Mouse (Mus musculus) neural tube, embryonic 13.5 days (tissue): ENCODE measurements around the gene Il9. TPM values are rescaled to one million over a fixed set of nuclear protein-coding genes. Genes with fewer than 3 reads are reported as not detected.

Experiments
- ATAC-seq: fragments of 200-750 bp; cut with Nextera tagmentation; 2 replicates; pipeline ENCODE4 v1.8.0; 2017; ENCODE audit warnings: low read depth, mild to moderate bottlenecking, moderate TSS enrichment, moderate library complexity
- H3K27ac ChIP-seq: fragments of 300-500 bp; sonication (generic); replicated peaks from 2 replicates; pipeline ENCODE4 v1.5.1; 2015; ENCODE audit warnings: moderate library complexity, mild to moderate bottlenecking, inconsistent platforms
- H3K27me3 ChIP-seq: fragments of 300-500 bp; sonication (generic); 2 replicates; pipeline ENCODE4 v1.6.1; 2015; ENCODE audit warnings: mild to moderate bottlenecking, inconsistent platforms
- H3K36me3 ChIP-seq: fragments of 300-500 bp; sonication (generic); 2 replicates; pipeline ENCODE4 v1.6.1; 2015; ENCODE audit warnings: mild to moderate bottlenecking, inconsistent platforms
- H3K4me1 ChIP-seq: fragments of 300-500 bp; sonication (generic); replicated peaks from 2 replicates; pipeline ENCODE4 v1.6.1; 2015; ENCODE audit warnings: inconsistent platforms
- H3K4me2 ChIP-seq: fragments of 300-500 bp; sonication (generic); 2 replicates; pipeline ENCODE4 v1.6.1; 2015; ENCODE audit warnings: inconsistent platforms, mild to moderate bottlenecking, moderate library complexity
- H3K4me3 ChIP-seq: fragments of 300-500 bp; sonication (generic); 2 replicates; pipeline ENCODE4 v1.5.1; 2015; ENCODE audit warnings: mild to moderate bottlenecking, inconsistent platforms
- H3K9ac ChIP-seq: fragments of 300-500 bp; sonication (generic); 2 replicates; pipeline ENCODE4 v1.6.1; 2015; ENCODE audit warnings: moderate library complexity, mild to moderate bottlenecking, inconsistent platforms
- H3K9me3 ChIP-seq: fragments of 300-500 bp; sonication (generic); 2 replicates; pipeline ENCODE4 v1.6.1; 2016; ENCODE audit warnings: inconsistent platforms
- WGBS: fragments of 180-500 bp; shearing (Covaris S2); methylation state at CpG from one replicate; pipeline ENCODE4 v1.1.7; 2015; 5-methylcytosine and 5-hydroxymethylcytosine counted together
- polyA plus RNA-seq: library from polyadenylated mRNA; unstranded; fragments of >200 nt; fragmentation: Nextera tagmentation; extraction: Ambion mirVana; gene quantifications from 2 replicates; pipeline ENCODE4 v1.2.1, GENCODE M21; 2015

Il9 gene
- polyA plus RNA-seq, 1 experiment from 2014 or later, result not detected

DNA sequence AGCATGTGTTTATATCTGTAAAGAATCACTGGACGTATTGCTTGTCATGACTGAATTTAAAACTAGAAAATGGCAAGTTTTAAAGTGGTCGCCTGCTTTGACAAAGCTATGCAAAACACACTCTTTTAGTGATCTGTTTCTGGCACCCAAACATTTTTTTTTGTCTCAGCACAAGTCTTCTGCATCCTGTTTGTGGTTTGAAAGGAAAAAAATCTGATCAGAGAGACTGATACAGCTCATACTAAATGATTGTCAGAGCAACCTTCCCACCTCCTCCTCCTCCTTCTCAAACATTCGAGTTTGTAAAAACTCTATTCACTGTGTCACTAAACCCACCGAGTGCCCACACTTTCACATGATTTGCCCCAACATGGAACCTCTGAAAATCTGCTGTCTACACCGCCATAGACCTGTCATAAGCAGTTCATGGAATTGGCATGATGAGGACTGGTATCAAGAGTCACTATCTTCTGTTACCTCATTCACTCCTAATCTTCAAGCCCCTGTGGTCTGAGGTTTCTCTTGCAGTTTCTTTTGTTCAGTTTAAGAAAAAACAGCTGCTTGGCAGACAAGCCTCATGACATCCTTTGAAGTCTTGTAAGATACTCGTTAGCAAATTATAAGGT lies 24.9 kb upstream of the Il9 start:
- Histone ChIP-seq H3K36me3 (no peaks in the 10 kb centered on the region), H3K9me3 (no peaks in the 10 kb centered on the region), H3K4me2 (no peak overlapping the region), H3K4me1 (no peaks in the 10 kb centered on the region), H3K27me3 (no peaks in the 10 kb centered on the region), H3K27ac (no peak overlapping the region), H3K9ac (no peak overlapping the region), H3K4me3 (no peak overlapping the region)
- ATAC-seq, result no peak
- 87% methylated on average over 6 of the region's 6 CpGs for WGBS

DNA sequence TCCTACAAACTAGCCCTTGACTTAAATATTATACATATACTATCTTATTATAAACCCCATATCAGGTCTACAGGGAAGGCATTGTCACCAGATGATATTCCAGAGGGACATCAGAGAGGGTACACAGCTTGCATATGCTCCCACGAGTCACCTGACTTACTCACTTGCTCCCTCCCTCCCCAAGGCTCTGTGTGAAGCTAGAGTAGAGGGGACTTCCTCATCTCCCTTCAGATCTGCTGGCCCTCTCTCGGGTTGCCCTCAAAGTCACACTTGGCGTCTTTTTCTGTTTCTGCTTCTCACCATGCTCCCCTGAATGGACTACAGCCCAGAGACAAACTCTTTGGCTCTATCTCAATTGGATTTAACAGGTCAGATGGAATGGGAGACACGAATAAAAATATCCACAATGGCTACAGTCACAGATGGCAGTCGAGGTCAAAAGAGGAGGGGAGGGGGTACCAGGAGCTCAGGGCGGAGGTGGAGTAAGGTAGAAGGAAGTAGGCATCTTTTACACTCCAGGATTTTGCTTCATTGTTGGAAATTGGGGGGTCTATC lies 19.9 kb upstream of the Il9 start:
- Histone ChIP-seq H3K4me3 (no peak overlapping the region), H3K27me3 (no peaks in the 10 kb centered on the region), H3K4me1 (no peaks in the 10 kb centered on the region), H3K36me3 (no peaks in the 10 kb centered on the region), H3K4me2 (no peak overlapping the region), H3K27ac (no peak overlapping the region), H3K9ac (no peak overlapping the region), H3K9me3 (no peaks in the 10 kb centered on the region)
- no peak for ATAC-seq
- WGBS, result 73% methylated on average over 6 of the region's 6 CpGs

GRCm38 (mm10) chr13:56500636-56501035 lies 18.6 kb upstream of the Il9 start:
- H3K4me3 ChIP-seq, result no peak overlapping the region
- ATAC-seq, result no peak
- no peak overlapping the region for H3K4me2 ChIP-seq
- no peaks in the 10 kb centered on the region for H3K9me3 ChIP-seq
- H3K27me3 ChIP-seq, result no peaks in the 10 kb centered on the region
- no peak overlapping the region for H3K9ac ChIP-seq
- 90% methylated on average over 8 of the region's 8 CpGs for WGBS
- no peak overlapping the region for H3K27ac ChIP-seq
- no peaks in the 10 kb centered on the region for H3K4me1 ChIP-seq
- no peaks in the 10 kb centered on the region for H3K36me3 ChIP-seq

- no peak overlapping the region for H3K4me3 ChIP-seq
- no peak overlapping the region for H3K4me2 ChIP-seq
- ATAC-seq, result no peak
- H3K27ac ChIP-seq, result no peak overlapping the region
- H3K9me3 ChIP-seq, result no peaks in the 10 kb centered on the region
- 72% methylated on average over 3 of the region's 3 CpGs for WGBS
- H3K4me1 ChIP-seq, result no peaks in the 10 kb centered on the region
- no peaks in the 10 kb centered on the region for H3K27me3 ChIP-seq
- no peaks in the 10 kb centered on the region for H3K36me3 ChIP-seq
- no peak overlapping the region for H3K9ac ChIP-seq
Measured at GRCm38 (mm10) chr13:56500132-56500531, 18.1 kb upstream of the Il9 start.

GRCm38 (mm10) chr13:56494440-56494839 lies 12.4 kb upstream of the Il9 start:
- WGBS, result 23% methylated on average over 3 of the region's 3 CpGs
- Histone ChIP-seq H3K9ac (no peak overlapping the region), H3K27me3 (no peaks in the 10 kb centered on the region)

GRCm38 (mm10) chr13:56488012-56488411 lies 6.0 kb upstream of the Il9 start:
- H3K27ac ChIP-seq, result no peak overlapping the region
- H3K9ac ChIP-seq, result no peak overlapping the region
- H3K36me3 ChIP-seq, result no peaks in the 10 kb centered on the region
- WGBS, result 73% methylated on average over 5 of the region's 5 CpGs
- no peaks in the 10 kb centered on the region for H3K4me1 ChIP-seq
- no peaks in the 10 kb centered on the region for H3K9me3 ChIP-seq
- no peaks in the 10 kb centered on the region for H3K27me3 ChIP-seq
- no peak overlapping the region for H3K4me2 ChIP-seq
- ATAC-seq, result no peak
- H3K4me3 ChIP-seq, result no peak overlapping the region

More at GRCm38 (mm10) chr13:56494440-56494839, 12.4 kb upstream of the Il9 start:
- Histone ChIP-seq H3K36me3 (no peaks in the 10 kb centered on the region), H3K4me3 (no peak overlapping the region), H3K4me2 (no peak overlapping the region), H3K9me3 (no peaks in the 10 kb centered on the region), H3K27ac (no peak overlapping the region), H3K4me1 (no peaks in the 10 kb centered on the region)
- no peak for ATAC-seq

- WGBS, result 86% methylated on average over 6 of the region's 6 CpGs
- Histone ChIP-seq H3K4me3 (no peak overlapping the region), H3K4me1 (no peaks in the 10 kb centered on the region), H3K27me3 (no peaks in the 10 kb centered on the region), H3K9me3 (no peaks in the 10 kb centered on the region), H3K36me3 (no peaks in the 10 kb centered on the region), H3K4me2 (no peak overlapping the region), H3K27ac (no peak overlapping the region), H3K9ac (no peak overlapping the region)
- ATAC-seq, result no peak
Measured at GRCm38 (mm10) chr13:56478027-56478426, 4.0 kb downstream of the Il9 start.

- Histone ChIP-seq H3K9me3 (no peaks in the 10 kb centered on the region), H3K9ac (no peak overlapping the region), H3K4me1 (no peaks in the 10 kb centered on the region), H3K4me3 (no peak overlapping the region), H3K4me2 (no peak overlapping the region), H3K36me3 (no peaks in the 10 kb centered on the region), H3K27ac (no peak overlapping the region), H3K27me3 (no peaks in the 10 kb centered on the region)
- WGBS, result 70% methylated on average over 6 of the region's 6 CpGs
- no peak for ATAC-seq
Measured at GRCm38 (mm10) chr13:56477271-56477670, 4.8 kb downstream of the Il9 start.

DNA sequence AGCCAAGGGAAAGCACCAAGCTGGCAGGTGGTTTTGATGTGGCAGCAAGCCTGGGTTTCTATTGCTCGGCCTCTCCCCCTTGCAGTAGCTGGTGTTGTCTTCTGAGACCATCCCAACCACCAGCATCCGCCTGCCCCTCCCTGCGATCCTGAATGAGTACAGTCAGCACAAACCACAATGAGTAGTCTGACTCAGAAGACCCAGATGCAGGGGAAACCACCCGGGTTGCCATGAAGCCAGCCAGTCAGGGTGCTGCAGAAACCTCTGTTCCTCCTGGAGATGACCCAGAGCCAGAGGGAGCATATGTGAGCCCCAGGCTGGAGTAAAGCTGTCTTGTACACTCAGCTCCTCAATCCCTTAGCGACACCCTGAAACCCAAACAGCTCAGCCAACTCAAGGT lies 5.3 kb downstream of the Il9 start:
- Histone ChIP-seq H3K27ac (no peak overlapping the region), H3K9ac (no peak overlapping the region)

DNA sequence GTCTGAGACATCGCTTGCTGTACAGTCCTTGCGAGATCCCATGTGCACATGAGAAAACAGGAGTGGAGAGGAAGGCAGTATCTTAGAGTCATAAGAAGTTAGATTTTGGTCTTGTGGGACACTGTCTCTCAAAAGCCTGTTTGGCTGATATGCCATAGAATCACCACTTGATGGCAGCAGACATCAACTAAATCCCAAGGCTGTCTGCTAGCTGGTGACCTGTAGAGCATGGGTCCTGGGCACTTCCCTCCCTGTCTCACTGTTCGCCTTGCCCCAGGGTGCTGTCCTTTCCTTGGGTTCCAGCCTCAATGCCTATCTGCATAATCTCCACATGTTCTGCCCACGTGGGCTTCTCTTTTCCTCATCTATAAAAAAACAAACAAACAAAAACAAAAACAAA lies 6.7 kb downstream of the Il9 start:
- Histone ChIP-seq H3K36me3 (no peaks in the 10 kb centered on the region), H3K9ac (no peak overlapping the region), H3K4me3 (no peak overlapping the region), H3K4me2 (no peak overlapping the region; the same call in 1 of the 2 replicates), H3K4me1 (0 out of 2 replicates have a peak, but pooled peaks cover 7% of the 10 kb centered on the region), H3K27ac (no peak overlapping the region), H3K9me3 (no peaks in the 10 kb centered on the region), H3K27me3 (no peaks in the 10 kb centered on the region)
- peak; percentile 74 for ATAC-seq
- 25% methylated on average over 4 of the region's 4 CpGs for WGBS

More for the DNA sequence above, 5.3 kb downstream of the Il9 start:
- Histone ChIP-seq H3K4me3 (no peak overlapping the region), H3K36me3 (no peaks in the 10 kb centered on the region), H3K9me3 (no peaks in the 10 kb centered on the region), H3K4me2 (no peak overlapping the region), H3K27me3 (no peaks in the 10 kb centered on the region), H3K4me1 (no peaks in the 10 kb centered on the region)
- WGBS, result 73% methylated on average over 5 of the region's 5 CpGs
- ATAC-seq, result no peak

DNA sequence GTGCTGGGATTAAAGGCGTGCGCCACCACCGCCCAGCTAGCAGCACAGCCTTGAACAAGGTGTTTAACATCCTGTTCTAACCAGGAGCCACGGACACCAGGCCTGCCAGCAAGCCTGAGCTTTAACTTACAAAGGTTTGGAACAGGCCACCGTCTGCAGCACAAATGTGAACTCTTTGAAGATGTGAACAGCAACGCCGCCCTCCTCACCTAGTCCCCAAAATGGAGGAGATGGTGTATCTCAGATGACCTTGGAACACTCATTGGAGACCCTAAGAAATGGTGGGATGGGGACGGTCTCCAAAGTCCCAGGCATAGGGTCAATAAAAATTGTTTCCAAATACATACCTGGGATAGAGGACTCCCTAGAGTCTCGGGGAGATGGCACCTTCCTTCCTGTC lies 9.4 kb downstream of the Il9 start:
- no peaks in the 10 kb centered on the region; the same call in 1 of the 2 replicates for H3K27me3 ChIP-seq
- H3K4me1 ChIP-seq, result 0 out of 2 replicates have a peak, but pooled peaks cover 7% of the 10 kb centered on the region
- no peak for ATAC-seq
- no peak overlapping the region for H3K4me3 ChIP-seq
- no peak overlapping the region for H3K27ac ChIP-seq
- H3K9me3 ChIP-seq, result no peaks in the 10 kb centered on the region
- 92% methylated on average over 9 of the region's 9 CpGs for WGBS
- no peak overlapping the region for H3K4me2 ChIP-seq
- no peaks in the 10 kb centered on the region for H3K36me3 ChIP-seq
- H3K9ac ChIP-seq, result no peak overlapping the region

DNA sequence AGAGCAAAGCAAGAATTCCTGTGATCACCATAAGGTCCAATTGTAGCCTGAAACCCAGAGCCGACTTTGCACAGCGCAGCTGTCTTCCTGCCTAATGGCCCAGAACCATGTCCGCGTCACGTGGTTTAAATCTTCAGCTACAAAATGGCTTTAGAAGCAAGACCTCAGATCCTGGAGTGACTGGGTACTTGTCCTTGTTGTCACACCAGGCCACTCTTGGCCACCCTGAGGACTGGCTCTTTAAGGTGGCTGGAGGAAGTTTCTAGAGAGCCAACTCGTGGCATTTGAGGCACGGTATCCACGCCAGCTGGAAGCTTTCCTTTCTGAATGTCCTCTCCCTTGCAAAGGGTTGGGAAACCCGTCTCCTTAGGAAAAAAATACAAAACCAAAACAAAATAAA lies 10.1 kb downstream of the Il9 start:
- Histone ChIP-seq H3K27me3 (no peaks in the 10 kb centered on the region; the same call in 1 of the 2 replicates), H3K9ac (no peak overlapping the region), H3K4me3 (no peak overlapping the region), H3K9me3 (no peaks in the 10 kb centered on the region), H3K4me1 (0 out of 2 replicates have a peak, but pooled peaks cover 7% of the 10 kb centered on the region), H3K4me2 (no peak overlapping the region), H3K36me3 (no peaks in the 10 kb centered on the region), H3K27ac (no peak overlapping the region)
- 73% methylated on average over 9 of the region's 9 CpGs for WGBS
- ATAC-seq, result no peak

DNA sequence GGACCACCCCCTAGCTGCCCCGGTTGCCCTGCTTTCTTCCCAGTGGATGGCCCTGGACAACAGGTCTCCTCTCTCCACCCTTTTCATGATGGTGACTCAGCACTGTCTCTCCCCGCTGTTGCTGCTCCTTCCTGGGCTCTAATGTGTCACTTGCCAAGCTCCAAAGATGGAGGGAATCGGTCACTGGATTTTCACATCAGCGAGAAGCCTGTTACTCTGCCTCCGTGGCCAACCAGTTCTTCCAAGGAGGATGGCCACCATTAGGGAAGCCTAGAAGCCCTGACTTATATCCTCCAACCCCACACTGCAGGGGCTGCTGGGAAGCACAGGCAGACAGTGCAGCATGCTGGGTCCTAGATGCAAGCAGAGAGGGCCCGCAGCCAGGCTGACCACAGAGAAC lies 10.8 kb downstream of the Il9 start:
- Histone ChIP-seq H3K36me3 (no peaks in the 10 kb centered on the region), H3K9me3 (no peaks in the 10 kb centered on the region), H3K9ac (no peak overlapping the region), H3K4me2 (no peak overlapping the region), H3K4me1 (0 out of 2 replicates have a peak, but pooled peaks cover 7% of the 10 kb centered on the region), H3K4me3 (no peak overlapping the region), H3K27me3 (no peaks in the 10 kb centered on the region; the same call in 1 of the 2 replicates), H3K27ac (no peak overlapping the region)
- ATAC-seq, result no peak
- 93% methylated on average over 6 of the region's 6 CpGs for WGBS
